Mouse (Mus musculus) frontal cortex, postnatal 14 days (tissue): ENCODE measurements around the gene Msi2.
A peak's percentile ranks its signal among the peaks of the same experiment; 100 is the strongest.

ENCODE experiments used
- DNase-seq, 2 experiments: peaks; one replicate each; pipeline ENCODE4 v3.0.0; 2022; ENCODE audit warnings: low spot score in 2 of 2

The Msi2 gene

GRCm38 (mm10) chr11:88718050-88718765 lies at the start of gene Msi2:
Msi2 (minus strand) TSS chr11:88718513.
- peak; percentile 81 to 83 for DNase-seq

GRCm38 (mm10) chr11:88765635-88766034 lies 47.3 kb upstream of the Msi2 start:
- DNase-seq, result no peak

- no peak for DNase-seq
Observed at GRCm38 (mm10) chr11:88763371-88763770, 45.1 kb upstream of the Msi2 start.

GRCm38 (mm10) chr11:88759501-88759900 lies 41.2 kb upstream of the Msi2 start:
- no peak for DNase-seq

GRCm38 (mm10) chr11:88758402-88758801 lies 40.1 kb upstream of the Msi2 start:
- no peak for DNase-seq

- no peak for DNase-seq
Observed at GRCm38 (mm10) chr11:88745306-88745705, 27.0 kb upstream of the Msi2 start.

- no peak for DNase-seq
Observed at GRCm38 (mm10) chr11:88739574-88740295, 21.4 kb upstream of the Msi2 start.

- no peak for DNase-seq
Observed at GRCm38 (mm10) chr11:88729363-88729762, 11.1 kb upstream of the Msi2 start.

GRCm38 (mm10) chr11:88728508-88728890 lies 10.2 kb upstream of the Msi2 start:
- DNase-seq, result peak; percentile 31 to 75

- DNase-seq, result no peak
Observed at GRCm38 (mm10) chr11:88727768-88728507, 9.6 kb upstream of the Msi2 start.

GRCm38 (mm10) chr11:88721144-88721636 lies 2.9 kb upstream of the Msi2 start:
- DNase-seq, result no peak

- no peak for DNase-seq
Observed at GRCm38 (mm10) chr11:88720261-88721143, 2.2 kb upstream of the Msi2 start.

- no peak for DNase-seq
Observed at GRCm38 (mm10) chr11:88719601-88720000, 1.3 kb upstream of the Msi2 start.

GRCm38 (mm10) chr11:88718766-88719595 lies 668 bp upstream of the Msi2 start:
- DNase-seq, result no peak

GRCm38 (mm10) chr11:88717644-88718049 lies 666 bp downstream of the Msi2 start:
- no peak for DNase-seq

GRCm38 (mm10) chr11:88717016-88717643 lies 1.2 kb downstream of the Msi2 start:
- DNase-seq, result no peak

GRCm38 (mm10) chr11:88716061-88716994 lies 2.0 kb downstream of the Msi2 start:
- DNase-seq, result peak; percentile 39 to 56

- DNase-seq, result no peak
Observed at GRCm38 (mm10) chr11:88715299-88715698, 3.0 kb downstream of the Msi2 start.

GRCm38 (mm10) chr11:88714127-88714526 lies 4.2 kb downstream of the Msi2 start:
- DNase-seq, result no peak
